Mouse (Mus musculus): ENCODE results near the gene Kdm5b.
"Not testable (repeated sequence)": the region's sequence is repeated elsewhere in the genome, so short reads cannot be mapped to it uniquely, and the experiment has no call there.

The Kdm5b gene

GRCm38 (mm10) chr1:134559976-134560375 lies at the start of gene Kdm5b:
TSS of gene Kdm5b (plus strand) at chr1:134560171.
- peak in 1 of 2 experiments; percentile 41 for DNase-seq (ENCODE audit: low read depth in 1 of 2, low spot score in 2 of 2)

- DNase-seq (ENCODE audit: low read depth in 1 of 2, low spot score in 2 of 2): no peak
Observed at GRCm38 (mm10) chr1:134512183-134512582, 47.8 kb upstream of the Kdm5b start.

DNA sequence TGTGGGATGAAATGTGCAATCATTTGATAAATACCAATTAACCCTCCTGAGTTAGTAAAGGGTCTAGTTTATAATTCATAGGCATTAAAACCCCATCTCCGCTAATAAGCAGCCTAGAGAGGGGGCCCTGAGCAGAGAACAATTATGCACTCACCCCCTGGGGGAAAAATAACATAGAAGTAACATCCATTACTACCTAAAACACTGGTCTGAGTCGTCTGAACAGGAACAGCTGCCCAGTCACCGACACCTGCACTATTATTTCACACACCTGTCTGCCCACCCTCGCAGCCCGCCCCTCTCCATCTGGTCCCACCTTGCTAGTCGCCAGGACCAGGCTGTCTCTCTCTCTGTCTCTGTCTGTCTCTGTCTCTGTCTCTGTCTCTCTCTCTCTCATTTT lies 47.4 kb upstream of the Kdm5b start:
- DNase-seq (ENCODE audit: low read depth in 1 of 2, low spot score in 2 of 2): no peak

GRCm38 (mm10) chr1:134513312-134513860 lies 46.6 kb upstream of the Kdm5b start:
- no peak for DNase-seq (ENCODE audit: low read depth in 1 of 2, low spot score in 2 of 2)

DNA sequence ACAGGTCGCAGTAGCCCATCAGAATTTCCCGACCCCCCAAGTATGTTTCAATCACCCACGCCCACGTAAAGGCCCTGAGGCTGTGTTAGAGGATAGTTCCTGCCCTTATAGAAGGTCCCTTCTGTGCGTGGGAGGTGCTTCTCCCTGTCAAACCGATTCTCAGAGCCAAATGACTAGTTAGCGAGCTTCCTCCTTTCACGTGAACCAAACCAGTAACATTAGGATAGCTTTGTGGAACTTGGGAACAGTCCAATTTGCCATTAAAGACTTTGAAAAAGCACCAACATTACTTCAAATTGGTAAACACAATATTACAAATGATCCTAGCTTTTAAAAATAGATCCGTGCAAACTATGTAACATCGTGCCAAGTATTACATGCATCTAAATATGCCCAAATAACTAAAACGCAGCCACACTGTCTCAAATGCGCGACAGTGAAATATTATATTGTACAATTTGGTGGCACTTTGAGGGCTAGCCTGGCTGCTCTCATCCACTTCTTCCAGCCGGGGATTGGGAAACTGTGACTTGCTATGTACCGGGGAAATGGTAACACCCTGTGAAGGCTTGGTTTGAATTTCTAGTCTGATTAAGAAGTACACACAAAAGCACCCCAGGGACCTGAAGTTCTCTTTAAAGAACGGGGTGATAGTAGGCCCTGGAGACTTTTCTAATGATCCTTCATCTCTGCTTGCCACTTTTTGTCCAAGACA lies 45.9 kb upstream of the Kdm5b start:
- no peak for DNase-seq (ENCODE audit: low read depth in 1 of 2, low spot score in 2 of 2)

- DNase-seq (ENCODE audit: low read depth in 1 of 2, low spot score in 2 of 2): no peak
Observed at GRCm38 (mm10) chr1:134515891-134516290, 44.1 kb upstream of the Kdm5b start.

DNA sequence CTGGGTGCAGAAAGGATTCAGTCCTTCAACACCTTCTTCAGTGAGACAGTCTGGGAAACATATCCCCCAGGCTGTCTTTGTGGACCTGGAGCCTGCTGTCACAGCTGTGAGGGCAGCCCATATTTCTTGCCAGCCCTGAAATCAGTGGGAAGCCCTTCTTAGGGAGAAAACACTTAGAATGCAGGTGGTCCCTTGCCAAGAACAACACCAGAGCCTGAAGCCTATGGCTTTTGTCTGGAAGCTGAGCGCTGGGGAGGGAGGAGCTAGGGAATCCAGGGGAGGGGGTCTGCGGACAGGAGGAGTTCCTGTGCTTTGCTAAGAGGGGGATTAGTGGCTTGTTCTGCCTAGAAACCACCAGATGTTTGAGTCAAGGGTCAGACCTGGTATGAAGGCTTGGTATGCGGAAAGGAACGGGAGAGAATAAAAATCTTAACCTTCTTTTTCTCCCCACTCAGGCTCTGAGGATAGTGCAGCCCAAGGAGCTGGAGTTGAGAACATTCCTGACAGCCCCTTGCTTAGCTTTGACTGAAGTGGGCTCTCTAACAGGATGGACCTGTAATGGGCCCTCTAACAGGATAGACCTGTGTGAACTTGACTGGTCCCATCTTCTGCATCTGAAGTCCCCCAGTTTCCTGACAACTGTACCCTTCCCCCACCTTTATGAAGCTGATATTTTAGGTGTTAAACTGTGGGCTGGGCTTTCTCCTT lies 43.3 kb upstream of the Kdm5b start:
- no peak for DNase-seq (ENCODE audit: low read depth in 1 of 2, low spot score in 2 of 2)

DNA sequence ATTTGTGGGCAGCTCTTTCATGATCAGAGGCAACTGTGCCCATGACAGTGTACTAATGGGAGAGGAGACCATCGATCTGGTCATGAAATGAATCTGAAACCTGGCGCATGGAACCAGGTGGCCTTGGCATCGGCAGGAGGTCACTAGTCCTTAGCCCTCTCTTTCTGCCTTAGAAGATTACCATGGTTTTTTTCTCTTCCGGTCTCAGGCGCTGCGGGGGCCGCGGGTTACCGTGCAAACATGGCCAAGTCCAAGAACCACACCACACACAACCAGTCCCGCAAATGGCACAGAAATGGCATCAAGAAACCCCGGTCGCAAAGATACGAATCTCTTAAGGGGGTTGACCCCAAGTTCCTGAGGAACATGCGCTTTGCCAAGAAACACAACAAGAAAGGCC lies 42.1 kb upstream of the Kdm5b start:
- not testable (repeated sequence) for DNase-seq (ENCODE audit: low read depth in 1 of 2, low spot score in 2 of 2)

DNA sequence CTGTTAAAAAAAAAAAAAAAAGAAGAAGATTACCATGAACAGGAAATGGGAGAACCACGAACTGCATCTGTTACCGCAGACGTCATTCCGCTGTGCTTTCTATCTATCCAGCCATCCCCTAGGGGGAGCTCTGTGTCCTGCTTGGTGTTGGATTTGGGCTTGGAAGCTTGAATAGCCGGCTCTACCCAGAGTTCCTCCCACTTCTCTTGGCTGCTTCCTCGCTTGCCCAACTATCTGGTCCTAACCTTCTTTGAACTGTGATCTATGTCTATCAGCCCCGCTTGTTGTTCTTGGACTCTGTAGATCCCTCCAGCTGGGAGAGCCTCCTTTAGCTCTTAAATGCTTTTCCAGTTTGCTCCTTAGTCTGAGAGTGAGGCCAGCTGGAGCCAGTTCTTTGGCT lies 41.3 kb upstream of the Kdm5b start:
- DNase-seq (ENCODE audit: low read depth in 1 of 2, low spot score in 2 of 2): peak; percentile 63 to 67

GRCm38 (mm10) chr1:134519201-134519600 lies 40.8 kb upstream of the Kdm5b start:
- not testable (repeated sequence) for DNase-seq (ENCODE audit: low read depth in 1 of 2, low spot score in 2 of 2)

GRCm38 (mm10) chr1:134520001-134520721 lies 39.8 kb upstream of the Kdm5b start:
- DNase-seq (ENCODE audit: low read depth in 1 of 2, low spot score in 2 of 2): no peak

- DNase-seq (ENCODE audit: low read depth in 1 of 2, low spot score in 2 of 2): no peak
Observed at GRCm38 (mm10) chr1:134521163-134521562, 38.8 kb upstream of the Kdm5b start.

DNA sequence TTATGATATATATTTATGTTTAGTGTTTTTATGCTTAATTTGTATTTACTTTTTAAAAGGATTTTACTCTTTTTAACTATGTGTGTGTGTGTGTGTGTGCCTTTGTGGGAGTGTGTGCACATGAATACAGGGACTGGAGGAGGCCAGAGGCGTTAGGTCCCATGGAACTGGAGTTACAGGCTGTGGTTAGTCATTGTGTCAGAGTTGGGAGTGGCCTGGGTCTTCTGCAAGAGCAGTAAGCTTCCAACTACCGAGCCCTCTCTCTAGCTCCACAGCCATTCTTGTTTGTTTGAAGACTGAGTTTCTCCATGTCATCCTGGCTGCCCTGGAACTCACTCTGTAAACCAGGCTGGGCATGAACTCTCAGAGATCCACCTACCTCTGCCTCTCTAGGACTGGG lies 37.6 kb upstream of the Kdm5b start:
- DNase-seq (ENCODE audit: low read depth in 1 of 2, low spot score in 2 of 2): no peak

DNA sequence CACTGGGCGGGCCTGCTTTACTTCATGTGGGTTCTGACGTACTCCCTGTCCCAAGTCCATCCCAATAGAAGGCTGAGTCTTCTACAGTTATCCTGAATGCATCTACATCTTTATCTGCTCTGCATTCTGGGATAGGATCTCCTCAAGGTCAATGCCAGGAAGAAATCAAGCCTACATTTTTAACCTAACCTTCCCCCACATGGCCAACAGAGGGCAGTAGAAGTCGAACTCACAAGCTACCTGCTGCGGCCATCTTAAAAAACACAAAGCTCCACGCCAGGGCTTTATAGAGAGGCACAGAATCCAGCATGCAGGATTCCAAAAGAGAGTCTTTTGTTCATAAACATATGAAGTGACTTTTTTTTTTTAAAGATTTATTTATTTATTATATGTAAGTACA lies 35.5 kb upstream of the Kdm5b start:
- no peak for DNase-seq (ENCODE audit: low read depth in 1 of 2, low spot score in 2 of 2)

- no peak for DNase-seq (ENCODE audit: low read depth in 1 of 2, low spot score in 2 of 2)
Observed at GRCm38 (mm10) chr1:134525015-134525414, 35.0 kb upstream of the Kdm5b start.

GRCm38 (mm10) chr1:134526752-134527151 lies 33.2 kb upstream of the Kdm5b start:
- no peak for DNase-seq (ENCODE audit: low read depth in 1 of 2, low spot score in 2 of 2)

GRCm38 (mm10) chr1:134530618-134531017 lies 29.4 kb upstream of the Kdm5b start:
- no peak for DNase-seq (ENCODE audit: low read depth in 1 of 2, low spot score in 2 of 2)

GRCm38 (mm10) chr1:134533710-134534109 lies 26.3 kb upstream of the Kdm5b start:
- not testable (repeated sequence) for DNase-seq (ENCODE audit: low read depth in 1 of 2, low spot score in 2 of 2)

DNA sequence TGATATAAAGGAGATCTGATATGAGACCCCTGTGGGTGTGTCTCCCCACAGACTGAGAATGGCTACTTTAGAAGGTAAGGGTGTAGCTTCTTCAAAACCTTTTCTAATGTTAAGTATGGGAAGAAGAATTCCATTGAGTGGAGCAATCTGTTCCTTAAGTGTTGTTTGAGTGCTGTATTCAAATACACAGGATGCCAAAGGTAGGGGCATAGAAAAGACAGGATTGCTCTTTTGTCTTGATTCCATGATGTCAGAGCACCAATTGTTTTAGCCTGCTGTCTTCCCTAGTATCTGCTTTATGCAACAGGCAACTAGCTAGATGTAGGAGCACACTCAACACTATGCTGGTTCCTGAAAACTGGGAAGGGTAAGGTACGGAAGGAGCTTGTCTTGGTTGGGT lies 24.9 kb upstream of the Kdm5b start:
- no peak for DNase-seq (ENCODE audit: low read depth in 1 of 2, low spot score in 2 of 2)

GRCm38 (mm10) chr1:134535513-134535912 lies 24.5 kb upstream of the Kdm5b start:
- no peak for DNase-seq (ENCODE audit: low read depth in 1 of 2, low spot score in 2 of 2)

- no peak for DNase-seq (ENCODE audit: low read depth in 1 of 2, low spot score in 2 of 2)
Observed at GRCm38 (mm10) chr1:134540610-134541009, 19.4 kb upstream of the Kdm5b start.

DNA sequence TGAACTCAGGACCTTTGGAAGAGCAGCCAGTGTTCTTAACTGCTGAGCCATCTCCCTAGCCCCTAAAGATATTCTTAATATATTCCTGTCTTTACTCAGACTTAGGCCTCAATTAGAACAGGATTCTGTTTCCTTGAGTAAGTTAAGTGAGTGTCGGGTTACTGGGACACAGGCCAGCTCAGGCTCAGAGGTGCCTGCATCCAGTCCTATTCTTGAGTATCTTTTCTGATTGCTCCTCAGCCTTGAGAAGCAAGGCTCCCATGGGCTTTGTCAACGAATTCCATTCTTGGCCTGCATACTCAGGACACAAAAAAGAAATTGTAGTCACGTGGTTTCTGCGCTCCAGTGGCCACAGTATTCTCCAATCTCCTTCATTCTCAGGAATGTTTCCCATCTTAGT lies 11.7 kb upstream of the Kdm5b start:
- DNase-seq (ENCODE audit: low read depth in 1 of 2, low spot score in 2 of 2): no peak

Data from monocyte, adult 2 months (primary cell).